Mouse (Mus musculus) embryo, embryonic 11 days (tissue): ENCODE measurements around the gene Zfp628.

Experiments
- DNase-seq: peaks from one replicate; pipeline ENCODE4 v3.0.0-alpha.2; 2015

Gene Zfp628

DNA sequence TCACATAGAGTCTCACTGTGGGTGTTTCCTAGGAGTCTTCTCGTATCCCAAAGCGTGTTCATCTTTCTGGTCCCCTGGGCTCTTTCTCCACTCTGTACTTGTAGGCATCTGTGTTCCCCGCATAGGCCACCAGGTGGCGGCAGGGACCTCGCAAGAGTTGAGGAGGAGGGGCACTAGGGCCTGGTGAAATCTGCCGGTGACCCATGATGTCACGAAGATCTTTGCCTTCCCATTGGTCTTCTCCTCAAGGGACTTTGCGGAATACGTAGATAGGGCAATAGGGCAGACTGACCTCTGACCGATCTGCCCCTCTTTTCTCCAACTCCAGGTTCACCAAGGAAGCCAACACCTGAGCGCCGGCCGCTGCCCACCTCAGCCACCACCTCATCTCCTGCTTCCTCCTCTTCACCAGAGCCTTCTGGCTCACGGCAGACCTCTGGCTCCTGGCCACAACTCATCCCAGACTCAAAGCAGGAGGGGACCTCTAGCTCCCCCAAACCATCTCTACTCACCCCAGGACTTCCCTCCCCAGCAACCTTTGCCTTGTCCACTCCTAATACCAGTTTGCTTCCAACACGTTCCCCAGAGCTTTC is 28.3 kb downstream of the Zfp628 start:
- peak; percentile 92 for DNase-seq

DNA sequence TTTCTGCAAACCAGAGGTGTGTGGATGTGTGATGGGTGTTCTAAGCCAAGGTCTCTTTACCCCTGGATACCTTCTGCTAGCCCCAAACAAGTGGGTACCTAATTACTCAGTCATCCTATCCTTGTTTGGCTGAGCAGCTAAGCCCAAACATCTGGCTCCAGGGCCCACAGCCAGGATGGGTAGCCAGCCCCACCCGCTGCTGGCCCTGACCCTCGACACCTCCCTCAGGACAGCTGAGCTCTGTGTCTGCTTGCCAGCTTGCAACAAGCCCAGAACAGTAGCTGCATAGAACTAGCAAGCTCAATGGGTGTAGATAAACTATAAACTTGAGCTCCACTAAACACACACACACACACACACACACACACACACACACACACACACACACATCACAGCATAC is 32.8 kb downstream of the Zfp628 start:
- DNase-seq: no peak

DNA sequence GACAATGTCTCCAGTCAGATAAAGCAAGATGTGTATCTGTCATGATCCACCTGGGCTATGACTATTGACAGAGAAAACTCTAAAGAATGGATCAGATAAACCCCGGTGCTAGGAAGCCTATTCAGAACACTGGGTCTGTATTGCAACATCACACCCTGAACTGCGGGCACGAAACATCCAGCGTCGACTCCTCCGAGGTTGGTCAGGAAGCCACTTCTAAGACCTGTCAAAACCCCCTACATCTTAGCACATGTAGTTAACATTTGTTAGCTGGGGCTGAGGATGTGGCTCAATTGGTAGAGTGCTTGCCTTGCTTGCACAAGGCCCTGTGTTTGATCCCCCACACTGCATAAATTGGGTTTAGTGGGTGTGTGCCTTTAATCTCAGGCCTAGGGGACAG is 33.4 kb downstream of the Zfp628 start:
- DNase-seq: no peak

DNA sequence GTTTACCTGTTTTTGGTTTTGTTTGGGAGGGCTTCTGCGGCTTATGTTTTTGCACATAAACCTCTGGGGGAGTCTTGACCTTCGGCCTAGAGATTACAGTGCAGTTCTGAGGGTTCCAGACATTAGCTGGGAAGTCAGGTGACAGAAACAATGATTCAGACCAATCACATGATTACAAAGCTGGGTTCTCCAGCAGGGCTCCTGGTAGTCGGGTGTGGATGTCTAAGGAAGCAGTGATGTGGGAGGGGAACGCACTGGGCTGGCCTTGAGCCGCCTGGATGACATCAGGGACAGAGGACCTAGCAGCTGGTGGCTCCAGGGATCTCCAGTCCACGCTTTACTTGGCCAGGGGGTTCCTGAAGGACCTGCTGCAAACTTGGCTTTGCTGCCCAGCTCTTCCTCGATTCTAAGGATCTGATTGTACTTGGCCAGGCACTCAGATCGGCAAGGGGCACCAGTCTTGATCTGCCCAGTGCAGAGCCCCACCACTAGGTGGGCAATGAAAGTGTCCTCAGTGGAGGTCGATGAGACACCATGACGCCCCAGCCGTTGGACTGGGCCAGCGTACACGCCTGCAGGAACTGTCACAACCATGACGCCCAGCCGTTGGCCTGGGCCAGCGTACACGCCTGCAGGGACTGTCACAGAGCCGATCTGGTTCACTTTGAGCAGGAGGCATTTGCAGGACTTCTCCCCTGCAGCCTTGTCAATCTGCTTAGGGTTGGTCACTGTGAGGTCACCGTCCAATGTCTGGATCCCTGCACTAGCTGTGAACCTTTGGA is 35.7 kb downstream of the Zfp628 start:
- no peak for DNase-seq

DNA sequence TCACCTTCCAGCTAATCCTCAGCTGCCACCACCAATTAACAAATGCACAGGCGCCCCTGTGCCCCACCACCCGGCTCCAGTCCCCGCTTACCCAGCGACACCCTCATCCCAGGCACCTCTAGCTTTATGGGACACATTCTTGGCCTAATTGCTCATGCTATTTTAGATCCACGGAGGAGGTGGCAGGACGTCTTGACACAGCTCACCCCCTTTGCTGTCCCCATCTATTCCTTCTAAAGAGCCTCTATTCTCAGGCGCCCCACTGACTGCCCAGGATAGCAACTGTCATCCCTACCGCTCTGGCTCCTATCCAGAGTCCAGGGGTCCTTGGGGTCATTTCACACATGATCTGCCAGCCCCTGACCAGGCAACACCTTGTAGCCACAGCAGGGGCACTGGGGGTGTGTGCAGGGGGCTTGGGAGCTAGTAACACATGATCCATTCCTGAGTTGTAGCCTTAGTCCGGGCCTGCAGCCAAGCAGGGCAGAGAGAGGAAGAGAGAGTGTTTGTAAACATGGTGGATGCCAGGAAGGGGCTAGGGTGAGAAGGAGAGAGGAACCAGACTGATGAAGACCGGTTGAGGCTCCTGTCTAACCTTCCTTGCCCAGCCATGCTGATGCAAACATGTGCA is 38.9 kb downstream of the Zfp628 start:
- DNase-seq: no peak

DNA sequence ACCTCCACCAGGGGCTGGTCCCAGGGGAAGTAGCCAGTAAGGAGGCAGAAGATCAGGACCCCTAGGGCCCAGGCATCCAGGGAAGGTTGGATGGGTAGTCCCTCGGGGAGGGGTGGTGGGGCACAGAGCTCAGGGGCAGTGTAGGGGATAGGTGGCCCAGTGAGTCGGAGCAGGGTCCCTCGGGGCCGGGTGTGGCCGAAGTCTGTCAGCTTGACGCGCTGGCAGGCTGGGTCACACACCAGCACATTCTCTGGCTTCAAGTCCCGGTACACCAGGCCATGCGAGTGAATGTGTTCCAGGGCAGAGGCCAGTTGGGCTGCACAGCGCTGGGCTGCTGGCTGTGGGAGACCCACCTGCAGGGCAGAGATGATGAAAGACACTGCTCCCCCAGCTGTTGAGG is 42.3 kb downstream of the Zfp628 start:
- DNase-seq: no peak

DNA sequence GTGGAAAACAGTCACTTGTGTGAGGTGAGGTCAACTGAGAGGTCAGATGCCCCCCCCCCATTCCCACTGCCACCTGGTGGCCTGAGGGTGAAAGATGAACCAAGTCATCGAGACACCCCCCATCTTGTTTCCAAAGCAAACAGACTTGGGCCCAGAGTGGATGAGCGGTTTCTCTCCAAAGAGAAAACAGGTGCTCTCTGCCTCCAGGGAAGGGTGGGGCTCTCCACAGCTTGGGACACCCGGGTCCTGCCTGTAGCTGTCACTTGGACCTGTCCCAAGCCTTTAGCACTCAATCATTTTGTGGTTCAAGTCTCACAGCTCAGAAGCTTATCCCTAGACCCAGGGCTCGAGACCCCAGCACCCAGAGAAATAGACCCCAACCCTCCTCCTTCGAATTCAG is 48.5 kb downstream of the Zfp628 start:
- DNase-seq: no peak

DNA sequence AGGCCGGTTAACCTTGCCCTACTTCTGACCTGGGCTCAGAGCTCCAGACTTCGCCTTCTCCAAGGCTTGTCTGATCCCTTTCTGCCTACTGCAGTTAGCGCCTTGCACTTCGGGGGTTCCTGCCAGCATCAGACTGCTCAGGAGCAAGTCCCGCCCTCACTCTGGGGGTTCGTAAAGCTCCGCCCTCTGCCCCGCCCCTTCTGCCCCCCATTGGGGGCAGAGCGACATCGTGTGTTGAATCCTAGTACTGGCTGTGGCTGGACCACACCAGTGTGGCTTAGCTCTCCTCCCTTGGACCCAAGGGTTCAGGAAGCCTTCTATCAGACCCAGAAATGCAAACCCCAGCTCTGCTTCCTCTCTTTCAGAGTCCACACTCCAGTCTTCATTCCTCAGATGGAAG is 49.3 kb downstream of the Zfp628 start, which contains the start of gene Sbk2:
Gene Sbk2 (minus strand): TSS at position 135 of the 400 bp plus-strand sequence.
- DNase-seq: peak; percentile 72

DNA sequence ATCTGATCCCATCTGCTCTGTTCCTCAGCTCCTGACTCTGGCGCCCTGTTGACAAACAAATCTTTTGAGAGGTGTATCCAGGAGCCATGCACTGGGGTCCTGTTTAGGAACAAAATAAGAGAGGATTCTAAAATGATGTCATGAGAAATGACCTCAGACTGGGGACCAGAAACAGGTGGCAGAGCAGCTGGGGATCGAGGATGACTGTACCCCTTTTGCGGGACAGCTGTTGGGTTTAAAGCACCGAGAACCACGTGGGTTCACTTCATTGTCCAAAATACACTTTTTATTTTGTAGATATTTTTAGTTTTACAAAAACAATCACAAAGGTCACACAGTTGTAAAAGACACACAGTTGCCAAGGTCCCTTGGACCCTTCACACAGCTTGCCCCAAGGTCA is 50.0 kb downstream of the Zfp628 start:
- DNase-seq: no peak

DNA sequence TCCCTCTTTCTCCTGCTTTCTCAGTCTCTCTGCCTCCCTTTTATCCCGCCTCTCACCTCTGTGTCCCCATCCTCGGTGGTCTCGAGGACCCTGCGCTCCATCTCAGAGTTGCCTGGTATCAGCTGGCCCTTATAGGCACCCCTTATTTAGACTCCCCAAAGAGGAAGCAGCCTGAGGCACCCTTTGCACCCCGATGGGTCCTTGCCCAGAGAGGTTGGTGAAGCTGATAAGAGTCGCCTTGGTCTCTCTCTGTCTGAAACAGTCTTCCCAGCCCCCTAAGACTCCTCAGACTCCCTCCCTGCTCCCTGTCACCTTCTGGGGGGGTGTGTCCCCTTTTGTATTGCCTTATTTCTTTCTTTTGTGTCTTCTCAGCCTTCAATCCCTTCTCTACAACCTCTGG is 56.1 kb downstream of the Zfp628 start, which contains the start of gene Sbk3:
Gene Sbk3 (minus strand): TSS at position 101 of the 400 bp plus-strand sequence.
- DNase-seq: no peak
